10 mouse cellular contexts compared by ENCODE assay signal in the genomic region with DNA sequence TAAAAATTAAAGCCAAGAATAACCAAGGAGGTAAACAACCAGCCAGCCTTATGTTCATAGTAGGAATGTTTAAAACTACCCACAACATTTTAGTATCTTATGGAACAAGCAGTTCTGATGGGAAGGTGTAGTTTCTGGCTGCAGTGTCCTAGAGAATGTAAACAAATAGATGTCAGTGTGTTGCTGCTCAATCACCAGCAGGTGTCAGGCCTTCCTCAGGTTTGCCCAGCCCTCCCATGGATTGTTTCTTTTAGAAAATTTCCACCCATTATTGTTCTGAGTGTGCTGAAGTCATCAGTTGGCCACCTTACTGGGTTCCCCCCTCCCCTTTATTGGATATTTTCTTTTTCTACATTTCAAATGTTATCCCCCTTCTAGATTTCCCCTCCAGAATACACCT. TPM values are rescaled to one million over a fixed set of nuclear protein-coding genes. Genes with fewer than 3 reads are reported as not detected.
DNase-seq lines count a peak whose midpoint lies in the region; ATAC-seq and TF ChIP-seq lines count a peak whose summit lies in the region.
"Had no signal": no experiment of that assay in that cellular context is flagged by ENCODE, and none has a peak within 500 bp of the region (broad histone marks: within the 10 kb centered on the region; RNA-seq: fewer than 3 reads in every experiment).

No protein-coding gene starts in this region.

- H3K27ac ChIP-seq in cerebellum, adult 2 months (ENCODE audit: insufficient read depth, low read length), result no peak overlapping the region
- H3K27ac ChIP-seq in liver, embryonic 12.5 days, result no peak overlapping the region
- H3K27ac ChIP-seq: embryonic facial prominence, embryonic 15.5 days had no signal

- no peaks in the 10 kb centered on the region for H3K9me3 ChIP-seq in liver, embryonic 12.5 days (replicated peaks)
- H3K9me3 ChIP-seq: embryonic facial prominence, embryonic 15.5 days had no signal

- H3K27me3 ChIP-seq in cerebellum, adult 2 months (ENCODE audit: control insufficient read depth, insufficient read depth, low read length), result no peaks in the 10 kb centered on the region
- no peaks in the 10 kb centered on the region for H3K27me3 ChIP-seq in liver, embryonic 12.5 days (replicated peaks)
- H3K27me3 ChIP-seq: embryonic facial prominence, embryonic 15.5 days had no signal

- no peak overlapping the region for H3K4me3 ChIP-seq in cerebellum, adult 2 months (replicated peaks; ENCODE audit: insufficient read depth, low read depth, low read length)
- H3K4me3 ChIP-seq in liver, embryonic 12.5 days, result no peak overlapping the region
- no peak overlapping the region for H3K4me3 ChIP-seq in lung, adult 2 months (replicated peaks; ENCODE audit: extremely low read depth, low read depth, low read length)
- H3K4me3 ChIP-seq: embryonic facial prominence, embryonic 15.5 days had no signal

- peak; percentile 61 for ATAC-seq in liver, embryonic 12.5 days

- H3K36me3 ChIP-seq in liver, embryonic 12.5 days, result no peaks in the 10 kb centered on the region
- H3K36me3 ChIP-seq: embryonic facial prominence, embryonic 15.5 days had no signal

- no peak overlapping the region for H3K4me2 ChIP-seq in liver, embryonic 12.5 days
- H3K4me2 ChIP-seq: embryonic facial prominence, embryonic 15.5 days had no signal

- DNase-seq in cerebellum, adult 2 months, result no peak
- DNase-seq in cerebellum, postnatal 4 days (ENCODE audit: low spot score in 2 of 2), result no peak
- peak; percentile 48 for DNase-seq in 3T3-L1 (ENCODE audit: low read depth, low spot score)
- peak; percentile 1 for DNase-seq in embryo, embryonic 11.5 days (ENCODE audit: low read depth, low spot score)
- no peak for DNase-seq in lung, adult 2 months
- DNase-seq in adrenal gland, postnatal 36 days, result no peak
- no peak for DNase-seq in lung, postnatal 25 days (ENCODE audit: low spot score)

- no peak for TF ChIP-seq POLR2A in cerebellum, adult 2 months (IDR thresholded peaks at IDR 0.05; ENCODE audit: borderline replicate concordance, insufficient read depth, low read length)
- TF ChIP-seq POLR2A in lung, adult 2 months (IDR thresholded peaks at IDR 0.05; ENCODE audit: borderline replicate concordance, extremely low read depth, low read depth, low read length), result no peak

- H3K9ac ChIP-seq in liver, embryonic 12.5 days, result no peak overlapping the region
- H3K9ac ChIP-seq: embryonic facial prominence, embryonic 15.5 days had no signal

- 0 out of 2 replicates have a peak, but pooled peaks have one; percentile 11 for TF ChIP-seq CTCF in cerebellum, adult 2 months (IDR thresholded peaks at IDR 0.05; ENCODE audit: borderline replicate concordance, insufficient read depth, low read depth, low read length)
- TF ChIP-seq CTCF in lung, adult 2 months (IDR thresholded peaks at IDR 0.05; ENCODE audit: insufficient read depth, low read length), result no peak

- H3K4me1 ChIP-seq in cerebellum, adult 2 months (ENCODE audit: control insufficient read depth, insufficient read depth, low read length), result no peaks in the 10 kb centered on the region
- no peaks in the 10 kb centered on the region for H3K4me1 ChIP-seq in liver, embryonic 12.5 days
- no peaks in the 10 kb centered on the region for H3K4me1 ChIP-seq in lung, adult 2 months (ENCODE audit: control insufficient read depth, insufficient read depth, low read length)
- H3K4me1 ChIP-seq: embryonic facial prominence, embryonic 15.5 days had no signal

RNA-seq across cellular contexts. Expression of gene Vmn2r19, which starts 32.0 kb away (rescaled TPM):
- not detected in 2 replicates for polyA plus RNA-seq in cerebellum, adult 2 months (2012; rRNA removed)
- not detected in 2 replicates for polyA plus RNA-seq in liver, embryonic 12.5 days (2016; fragmentation: Nextera tagmentation; extraction: Ambion mirVana)
- polyA plus RNA-seq in lung, adult 2 months (2012; rRNA removed), result not detected in 2 replicates
- not detected for total RNA-seq in adrenal gland, postnatal 36 days (2021)
- total RNA-seq: layer of hippocampus, postnatal 14 days had no signal
- polyA plus RNA-seq: embryonic facial prominence, embryonic 15.5 days had no signal

RNA-seq across cellular contexts. Expression of gene Clec4e, which starts 50.4 kb away (rescaled TPM):
- polyA plus RNA-seq in cerebellum, adult 2 months (2012; rRNA removed), result not detected in 2 replicates
- 0.44 and 0.60 TPM in 2 replicates for polyA plus RNA-seq in liver, embryonic 12.5 days (2016; fragmentation: Nextera tagmentation; extraction: Ambion mirVana)
- 0.35 and 0.85 TPM in 2 replicates for polyA plus RNA-seq in lung, adult 2 months (2012; rRNA removed)
- total RNA-seq in adrenal gland, postnatal 36 days (2021), result under 1 TPM in 1 of 2 experiments, not detected in 1; 0.23 TPM
- total RNA-seq: layer of hippocampus, postnatal 14 days had no signal
- polyA plus RNA-seq: embryonic facial prominence, embryonic 15.5 days had no signal

Comparison
In these comparisons a context has a peak if more than half of its experiments do, and no peak if none do; other contexts are left out.
1. DNase-seq: peak in 3T3-L1 (single experiment) and embryo, embryonic 11.5 days (single experiment); none in cerebellum, adult 2 months (0 of 2), cerebellum, postnatal 4 days (0 of 2), lung, adult 2 months (single experiment), adrenal gland, postnatal 36 days (0 of 2) and lung, postnatal 25 days (single experiment).